ENCODE assay signal across 7 mouse cellular contexts in genomic region chr12:34528201-34529164, GRCm38 (mm10).
DNase-seq lines count a peak whose midpoint lies in the region; ATAC-seq and TF ChIP-seq lines count a peak whose summit lies in the region.

No protein-coding gene starts in this region.

- peak; percentile 36; the same call in 1 of the 2 replicates for TF ChIP-seq EP300 in ES-Bruce4 (IDR thresholded peaks at IDR 0.05; ENCODE audit: insufficient read depth, low read depth, low read length)

- no peak overlapping the region for H3K4me3 ChIP-seq in ES-Bruce4 (ENCODE audit: low read depth, low read length)
- peak overlapping the region; percentile 41 for H3K4me3 ChIP-seq in embryonic facial prominence, embryonic 10.5 days
- H3K4me3 ChIP-seq in heart, embryonic 14.5 days (ENCODE audit: control insufficient read depth in 1 of 2, insufficient read depth in 1 of 2, low read depth in 1 of 2, low read length in 2 of 2): peak overlapping the region; percentile 62
- peak overlapping the region; percentile 28 for H3K4me3 ChIP-seq in neural tube, embryonic 15.5 days (replicated peaks)

- H3K27ac ChIP-seq in ES-Bruce4 (ENCODE audit: insufficient read depth, low read length): peak overlapping the region; percentile 51; the same call in 1 of the 2 replicates
- H3K27ac ChIP-seq in embryonic facial prominence, embryonic 10.5 days (replicated peaks): peak overlapping the region; percentile 69
- peak overlapping the region; percentile 88 to 96 for H3K27ac ChIP-seq in heart, embryonic 14.5 days (replicated peaks in 1 of 2; ENCODE audit: control insufficient read depth in 1 of 2, insufficient read depth in 1 of 2, low read depth in 2 of 2, low read length in 2 of 2)
- H3K27ac ChIP-seq in neural tube, embryonic 15.5 days (replicated peaks): peak overlapping the region; percentile 64

- ATAC-seq in heart, embryonic 14.5 days (ENCODE audit: insufficient number of reproducible peaks, insufficient read depth, low FRiP score, low read depth): peak; percentile 78
- ATAC-seq in neural tube, embryonic 15.5 days (ENCODE audit: low FRiP score): peak; percentile 78

- TF ChIP-seq CTCF in ES-Bruce4 (IDR thresholded peaks at IDR 0.05; ENCODE audit: low read depth, low read length): no peak

- no peaks in the 10 kb centered on the region for H3K36me3 ChIP-seq in ES-Bruce4 (ENCODE audit: control insufficient read depth, insufficient read depth, low read length, poor library complexity, severe bottlenecking)
- no peaks in the 10 kb centered on the region for H3K36me3 ChIP-seq in embryonic facial prominence, embryonic 10.5 days (replicated peaks)
- no peaks in the 10 kb centered on the region for H3K36me3 ChIP-seq in heart, embryonic 14.5 days (ENCODE audit: control insufficient read depth, insufficient read depth, low read length)
- H3K36me3 ChIP-seq in neural tube, embryonic 15.5 days: no peaks in the 10 kb centered on the region

- no peak for TF ChIP-seq POLR2A in ES-Bruce4 (IDR thresholded peaks at IDR 0.05; ENCODE audit: insufficient read depth, low read length)

- WGBS in embryonic facial prominence, embryonic 10.5 days: 15% methylated on average over 11 of the region's 11 CpGs
- WGBS in heart, embryonic 14.5 days: 15% methylated on average over 11 of the region's 11 CpGs
- 9% methylated on average over 11 of the region's 11 CpGs for WGBS in neural tube, embryonic 15.5 days

- peak overlapping the region; percentile 68 for H3K4me2 ChIP-seq in heart, embryonic 14.5 days (ENCODE audit: low read length)
- H3K4me2 ChIP-seq in neural tube, embryonic 15.5 days: peak overlapping the region; percentile 51

- DNase-seq in Muller cell, postnatal 12 days (ENCODE audit: inconsistent ontology term): peak; percentile 83
- DNase-seq in embryonic facial prominence, embryonic 10.5 days (ENCODE audit: low spot score): peak; percentile 22
- peak; percentile 35 to 72 for DNase-seq in left cerebral cortex, adult 9 months (ENCODE audit: low spot score in 2 of 2)
- DNase-seq in adrenal gland, adult 8-10 months: no peak

- H3K4me1 ChIP-seq in ES-Bruce4 (ENCODE audit: control insufficient read depth, insufficient read depth, low read length): peaks cover 1% of the 10 kb centered on the region
- H3K4me1 ChIP-seq in embryonic facial prominence, embryonic 10.5 days: peaks cover 25% of the 10 kb centered on the region
- peaks cover 5 to 10% of the 10 kb centered on the region in 2 experiments for H3K4me1 ChIP-seq in heart, embryonic 14.5 days (ENCODE audit: control insufficient read depth in 2 of 2, insufficient read depth in 2 of 2, low read length in 2 of 2)
- peaks cover 29% of the 10 kb centered on the region for H3K4me1 ChIP-seq in neural tube, embryonic 15.5 days

- no peaks in the 10 kb centered on the region for H3K9me3 ChIP-seq in ES-Bruce4 (replicated peaks; ENCODE audit: control insufficient read depth, insufficient read depth, low read length, poor library complexity, severe bottlenecking)
- H3K9me3 ChIP-seq in embryonic facial prominence, embryonic 10.5 days: no peaks in the 10 kb centered on the region
- H3K9me3 ChIP-seq in heart, embryonic 14.5 days (ENCODE audit: control insufficient read depth, low read length): no peaks in the 10 kb centered on the region
- no peaks in the 10 kb centered on the region for H3K9me3 ChIP-seq in neural tube, embryonic 15.5 days (replicated peaks)

- H3K9ac ChIP-seq in ES-Bruce4 (ENCODE audit: low read depth, poor library complexity, severe bottlenecking): no peak overlapping the region
- H3K9ac ChIP-seq in heart, embryonic 14.5 days (ENCODE audit: low read length): peak overlapping the region; percentile 78
- H3K9ac ChIP-seq in neural tube, embryonic 15.5 days (replicated peaks): peak overlapping the region; percentile 21; the same call in 1 of the 2 replicates

- no peaks in the 10 kb centered on the region for H3K27me3 ChIP-seq in ES-Bruce4 (ENCODE audit: control insufficient read depth, insufficient read depth, low read length, poor library complexity, severe bottlenecking)
- H3K27me3 ChIP-seq in embryonic facial prominence, embryonic 10.5 days (replicated peaks; ENCODE audit: low read depth, poor library complexity, severe bottlenecking): no peaks in the 10 kb centered on the region
- no peaks in the 10 kb centered on the region for H3K27me3 ChIP-seq in heart, embryonic 14.5 days (ENCODE audit: control insufficient read depth, insufficient read depth, low read length)
- H3K27me3 ChIP-seq in neural tube, embryonic 15.5 days (replicated peaks): no peaks in the 10 kb centered on the region
